Mouse (Mus musculus) small intestine, adult 2 months (tissue): ENCODE measurements around the gene Galnt6.

Source experiments
- CTCF ChIP-seq: fragments of 200-500 bp; IDR thresholded peaks from 2 replicates; pipeline ENCODE4 v1.5.1; 2012; ENCODE audit warnings: low read depth, mild to moderate bottlenecking, control low read depth, inconsistent platforms, low read length, moderate library complexity, mixed read lengths; ENCODE audit not compliant: insufficient replicate concordance, insufficient read length; ENCODE audit errors: extremely low read depth
- POLR2A ChIP-seq: fragments of 200-500 bp; IDR thresholded peaks from 2 replicates; pipeline ENCODE4 v1.6.1; 2012; ENCODE audit warnings: low read depth, mild to moderate bottlenecking, control low read depth, inconsistent platforms, low read length, moderate library complexity

DNA sequence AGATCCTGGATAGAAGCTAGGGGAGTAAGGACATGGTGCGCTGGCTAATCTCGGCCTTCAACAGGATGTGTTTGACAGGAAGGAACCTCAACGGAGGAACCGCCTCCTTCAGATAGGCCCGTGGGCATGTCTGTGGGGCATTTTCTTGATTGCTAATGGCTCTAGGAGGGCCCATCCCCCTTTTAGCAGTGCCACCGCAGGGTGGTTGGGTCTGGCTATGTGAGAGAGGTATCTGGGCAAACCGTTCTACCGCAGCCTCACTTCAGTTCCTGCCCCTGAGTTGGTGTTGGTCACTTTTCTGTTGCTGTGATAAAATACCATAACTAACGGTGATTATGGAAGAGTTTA lies 6.8 kb upstream of the Galnt6 start:
- no peak for TF ChIP-seq CTCF
- no peak for TF ChIP-seq POLR2A
